Mouse (Mus musculus): Measurements from ENCODE around the gene Lypd1. TPM values are rescaled to one million over a fixed set of nuclear protein-coding genes. Genes with fewer than 3 reads are reported as not detected.

Lypd1 gene
- polyA plus RNA-seq, 1 experiment: not detected

GRCm38 (mm10) chr1:125911337-125911900 lies 1.5 kb downstream of the Lypd1 start:
- Histone ChIP-seq H3K4me3 (ENCODE audit: insufficient read depth, low read length) (no peak overlapping the region), H3K4me1 (ENCODE audit: control insufficient read depth, insufficient read depth, low read length) (no peaks in the 10 kb centered on the region), H3K27ac (ENCODE audit: insufficient read depth, low read depth, low read length) (no peak overlapping the region)
- no peak for TF ChIP-seq POLR2A (IDR thresholded peaks at IDR 0.05; ENCODE audit: borderline replicate concordance, low read depth, low read length)
- TF ChIP-seq CTCF (IDR thresholded peaks at IDR 0.05; ENCODE audit: low read depth, low read length): no peak

DNA sequence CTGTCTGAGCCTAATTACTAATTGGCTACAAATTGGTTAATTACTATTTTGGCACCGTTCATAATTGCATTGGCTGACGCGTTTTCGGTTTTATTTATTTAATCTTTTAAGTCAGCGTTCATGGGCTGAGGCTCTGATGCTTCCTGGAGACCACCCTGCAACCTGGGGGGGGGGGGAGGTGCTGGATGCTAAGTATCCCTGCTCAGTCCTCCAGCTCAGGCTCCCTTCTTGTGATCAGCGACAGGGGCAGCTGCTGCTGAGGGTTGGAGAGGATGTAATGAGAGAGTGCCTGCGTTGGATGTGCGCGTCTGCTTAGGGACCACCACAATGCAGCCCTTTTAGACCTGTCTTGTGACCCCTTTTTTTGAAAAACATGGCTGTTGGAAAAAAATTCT lies 2.0 kb downstream of the Lypd1 start:
- H3K4me1 ChIP-seq (ENCODE audit: control insufficient read depth, insufficient read depth, low read length): no peaks in the 10 kb centered on the region
- TF ChIP-seq POLR2A (IDR thresholded peaks at IDR 0.05; ENCODE audit: borderline replicate concordance, low read depth, low read length) (no peak), CTCF (IDR thresholded peaks at IDR 0.05; ENCODE audit: low read depth, low read length) (no peak)
- H3K4me3 ChIP-seq (ENCODE audit: insufficient read depth, low read length): no peak overlapping the region
- H3K27ac ChIP-seq (ENCODE audit: insufficient read depth, low read depth, low read length): no peak overlapping the region

DNA sequence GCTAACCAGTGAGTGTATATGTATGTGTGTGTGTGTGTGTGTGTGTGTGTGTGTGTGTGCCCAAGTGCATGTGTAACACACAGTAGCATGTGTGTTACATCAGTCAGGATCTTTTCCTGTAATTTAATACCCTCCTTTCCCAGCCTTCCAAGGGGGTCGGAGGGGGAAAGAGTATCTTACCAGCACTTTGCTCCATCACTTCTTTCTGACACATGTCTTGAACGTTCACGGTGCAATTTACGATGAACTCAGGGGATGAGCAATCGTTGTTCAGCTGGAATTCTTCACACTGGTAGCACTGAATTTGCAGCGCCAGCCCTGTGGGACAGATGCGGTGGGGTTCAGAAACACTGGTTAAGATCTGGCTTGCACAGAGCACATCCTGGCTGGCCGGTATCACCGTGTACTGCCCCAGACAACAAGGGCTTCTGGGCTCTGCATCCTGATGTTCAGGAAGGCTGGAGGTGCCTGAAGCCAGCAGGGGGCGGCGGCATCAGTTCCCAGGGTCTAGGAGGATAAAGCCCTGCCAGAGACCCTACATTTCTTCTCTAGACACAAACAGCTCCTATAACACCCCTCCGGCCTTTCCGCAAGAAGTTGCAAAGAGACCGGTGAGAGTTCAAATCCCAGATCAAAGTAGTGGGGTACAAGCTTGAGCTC lies 2.6 kb downstream of the Lypd1 start:
- no peak for TF ChIP-seq POLR2A (IDR thresholded peaks at IDR 0.05; ENCODE audit: borderline replicate concordance, low read depth, low read length)
- TF ChIP-seq CTCF (IDR thresholded peaks at IDR 0.05; ENCODE audit: low read depth, low read length): no peak
- Histone ChIP-seq H3K27ac (ENCODE audit: insufficient read depth, low read depth, low read length) (no peak overlapping the region), H3K4me3 (ENCODE audit: insufficient read depth, low read length) (no peak overlapping the region), H3K4me1 (ENCODE audit: control insufficient read depth, insufficient read depth, low read length) (no peaks in the 10 kb centered on the region)

- TF ChIP-seq CTCF (IDR thresholded peaks at IDR 0.05; ENCODE audit: low read depth, low read length) (no peak), POLR2A (IDR thresholded peaks at IDR 0.05; ENCODE audit: borderline replicate concordance, low read depth, low read length) (no peak)
- no peak overlapping the region for H3K4me3 ChIP-seq (ENCODE audit: insufficient read depth, low read length)
- H3K4me1 ChIP-seq (ENCODE audit: control insufficient read depth, insufficient read depth, low read length): no peaks in the 10 kb centered on the region
- no peak overlapping the region for H3K27ac ChIP-seq (ENCODE audit: insufficient read depth, low read depth, low read length)
Observed at GRCm38 (mm10) chr1:125893158-125893557, 19.7 kb downstream of the Lypd1 start.

- Histone ChIP-seq H3K4me1 (ENCODE audit: control insufficient read depth, insufficient read depth, low read length) (no peaks in the 10 kb centered on the region), H3K27ac (ENCODE audit: insufficient read depth, low read depth, low read length) (no peak overlapping the region), H3K4me3 (ENCODE audit: insufficient read depth, low read length) (no peak overlapping the region)
- TF ChIP-seq POLR2A (IDR thresholded peaks at IDR 0.05; ENCODE audit: borderline replicate concordance, low read depth, low read length) (no peak), CTCF (IDR thresholded peaks at IDR 0.05; ENCODE audit: low read depth, low read length) (no peak)
Observed at GRCm38 (mm10) chr1:125870056-125870455, 42.8 kb downstream of the Lypd1 start.

DNA sequence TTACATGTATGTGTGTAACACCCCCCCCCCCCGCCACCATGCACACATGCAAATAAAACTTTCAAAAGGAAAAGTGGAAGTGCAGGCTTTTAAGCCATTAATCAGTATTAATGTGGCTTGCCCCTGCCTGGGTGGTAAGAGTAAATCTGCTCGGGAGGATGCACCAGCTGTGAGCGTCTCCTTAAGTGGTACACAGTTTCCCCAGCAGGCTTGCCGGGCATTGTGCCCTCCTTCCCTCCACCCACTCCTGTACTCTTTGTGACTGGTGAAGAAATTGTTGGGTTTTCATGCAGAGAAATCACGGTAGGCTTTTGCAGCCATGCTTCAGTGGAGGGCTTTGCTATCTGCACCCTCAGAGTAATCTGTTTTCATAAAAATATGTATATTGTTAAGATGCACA lies 54.3 kb downstream of the Lypd1 start:
- Histone ChIP-seq H3K27ac (ENCODE audit: insufficient read depth, low read depth, low read length) (no peak overlapping the region), H3K4me1 (ENCODE audit: control insufficient read depth, insufficient read depth, low read length) (no peaks in the 10 kb centered on the region), H3K4me3 (ENCODE audit: insufficient read depth, low read length) (no peak overlapping the region)
- no peak for TF ChIP-seq CTCF (IDR thresholded peaks at IDR 0.05; ENCODE audit: low read depth, low read length)
- TF ChIP-seq POLR2A (IDR thresholded peaks at IDR 0.05; ENCODE audit: borderline replicate concordance, low read depth, low read length): no peak

- TF ChIP-seq POLR2A (IDR thresholded peaks at IDR 0.05; ENCODE audit: borderline replicate concordance, low read depth, low read length) (no peak), CTCF (IDR thresholded peaks at IDR 0.05; ENCODE audit: low read depth, low read length) (no peak)
- H3K27ac ChIP-seq (ENCODE audit: insufficient read depth, low read depth, low read length): no peak overlapping the region
- no peak overlapping the region for H3K4me3 ChIP-seq (ENCODE audit: insufficient read depth, low read length)
- no peaks in the 10 kb centered on the region for H3K4me1 ChIP-seq (ENCODE audit: control insufficient read depth, insufficient read depth, low read length)
Observed at GRCm38 (mm10) chr1:125854646-125855045, 58.3 kb downstream of the Lypd1 start.

GRCm38 (mm10) chr1:125839746-125840392 lies 73.0 kb downstream of the Lypd1 start:
- H3K4me3 ChIP-seq (ENCODE audit: insufficient read depth, low read length): no peak overlapping the region
- H3K4me1 ChIP-seq (ENCODE audit: control insufficient read depth, insufficient read depth, low read length): no peaks in the 10 kb centered on the region
- no peak overlapping the region for H3K27ac ChIP-seq (ENCODE audit: insufficient read depth, low read depth, low read length)
- TF ChIP-seq POLR2A (IDR thresholded peaks at IDR 0.05; ENCODE audit: borderline replicate concordance, low read depth, low read length): no peak
- no peak for TF ChIP-seq CTCF (IDR thresholded peaks at IDR 0.05; ENCODE audit: low read depth, low read length)

DNA sequence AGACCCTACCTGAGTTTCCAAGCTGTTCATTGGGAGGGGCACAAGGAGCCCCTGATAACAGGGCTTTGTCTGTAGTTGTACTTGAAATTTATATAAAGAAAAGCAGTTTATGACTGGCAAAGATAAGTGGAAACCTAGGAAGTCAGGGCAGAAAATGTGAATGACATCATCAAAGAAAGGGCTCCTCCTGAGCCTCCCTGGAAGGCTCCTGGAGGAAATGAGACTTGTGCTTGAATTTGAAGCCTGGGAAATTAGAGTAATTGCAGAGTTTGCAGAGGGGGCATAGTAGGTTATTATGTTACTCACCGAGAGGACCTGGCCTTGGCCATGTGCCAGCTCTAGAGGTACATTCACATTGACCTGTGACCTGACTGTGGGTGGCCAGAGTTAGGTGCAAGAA lies 75.4 kb downstream of the Lypd1 start:
- no peak overlapping the region for H3K4me3 ChIP-seq (ENCODE audit: insufficient read depth, low read length)
- no peak for TF ChIP-seq POLR2A (IDR thresholded peaks at IDR 0.05; ENCODE audit: borderline replicate concordance, low read depth, low read length)
- no peak for TF ChIP-seq CTCF (IDR thresholded peaks at IDR 0.05; ENCODE audit: low read depth, low read length)
- H3K27ac ChIP-seq (ENCODE audit: insufficient read depth, low read depth, low read length): no peak overlapping the region
- no peaks in the 10 kb centered on the region for H3K4me1 ChIP-seq (ENCODE audit: control insufficient read depth, insufficient read depth, low read length)

DNA sequence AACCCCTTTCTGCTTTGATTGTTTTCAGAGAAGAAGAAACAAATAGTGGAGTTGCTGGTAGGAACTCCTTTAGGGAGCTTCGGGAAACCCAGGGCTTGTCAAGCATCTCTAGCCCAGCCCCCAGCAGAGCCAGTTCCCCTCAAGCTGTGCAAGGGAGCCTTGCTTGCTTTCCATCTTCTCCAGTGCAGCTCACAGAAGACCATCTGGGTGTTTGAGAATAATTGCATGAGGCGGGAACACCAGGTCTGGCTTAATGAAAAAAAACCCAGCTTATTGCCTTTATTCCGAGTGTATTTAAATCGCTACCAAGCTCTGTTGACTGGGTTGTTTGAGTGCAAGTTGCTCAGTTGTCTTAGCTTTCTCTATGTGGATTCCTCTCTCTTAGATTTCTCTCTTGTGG lies 89.3 kb downstream of the Lypd1 start:
- Histone ChIP-seq H3K27ac (ENCODE audit: insufficient read depth, low read depth, low read length) (no peak overlapping the region), H3K4me1 (ENCODE audit: control insufficient read depth, insufficient read depth, low read length) (no peaks in the 10 kb centered on the region)
- TF ChIP-seq POLR2A (IDR thresholded peaks at IDR 0.05; ENCODE audit: borderline replicate concordance, low read depth, low read length) (no peak), CTCF (IDR thresholded peaks at IDR 0.05; ENCODE audit: low read depth, low read length) (no peak)

More for the DNA sequence above, 89.3 kb downstream of the Lypd1 start:
- no peak overlapping the region for H3K4me3 ChIP-seq (ENCODE audit: insufficient read depth, low read length)
